Mouse (Mus musculus): ENCODE data around the gene Dstyk.

GRCm38 (mm10) chr1:132440896-132441435, 23.6 kb downstream of the Dstyk start:
- no peak for TF ChIP-seq EP300 (IDR thresholded peaks at IDR 0.05; ENCODE audit: low read depth)
- TF ChIP-seq CTCF (IDR thresholded peaks at IDR 0.05; ENCODE audit: low read depth), result peak; percentile 11; the same call in 1 of the 2 replicates

All from heart, postnatal 0 days (tissue).